Mouse (Mus musculus) c-Kit-negative CD71-positive TER-119-positive erythroid progenitor cells, embryonic 14.5 days (primary cell): ENCODE data around the gene Adam10.

Source experiments
- DNase-seq: peaks from one replicate; pipeline ENCODE4 v3.0.0-alpha.2; 2013; ENCODE audit warnings: low read depth, low spot score

Adam10 gene

GRCm38 (mm10) chr9:70678682-70679131 lies at the start of gene Adam10:
TSS of gene Adam10 (plus strand) at chr9:70678997.
- peak; percentile 97 for DNase-seq

GRCm38 (mm10) chr9:70629711-70630110 lies 49.1 kb upstream of the Adam10 start:
- DNase-seq, result no peak

DNA sequence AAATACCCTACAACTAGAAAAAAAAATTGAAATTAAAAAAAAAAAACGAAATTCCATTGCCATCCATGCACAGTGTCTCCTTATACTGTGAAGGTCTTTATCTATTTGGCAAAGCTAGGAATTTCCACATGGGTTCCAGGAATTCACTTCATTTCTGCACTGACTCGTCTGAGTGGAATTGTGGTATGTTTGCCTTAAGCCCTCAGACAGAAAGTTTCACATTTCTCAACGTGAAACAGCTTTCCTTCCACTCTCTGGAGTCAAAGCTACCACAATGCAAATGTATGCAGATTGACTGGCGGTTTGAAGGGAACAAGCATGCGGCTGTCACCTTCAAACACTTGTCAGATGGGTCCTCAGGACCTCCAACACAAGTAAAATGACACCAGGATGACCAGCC lies 47.1 kb upstream of the Adam10 start:
- no peak for DNase-seq

GRCm38 (mm10) chr9:70636748-70637147 lies 42.0 kb upstream of the Adam10 start:
- DNase-seq, result no peak

- no peak for DNase-seq
These were observed 28.5 kb upstream of the Adam10 start for GRCm38 (mm10) chr9:70650260-70650659.

- no peak for DNase-seq
These were observed 27.8 kb upstream of the Adam10 start for GRCm38 (mm10) chr9:70650994-70651393.

DNA sequence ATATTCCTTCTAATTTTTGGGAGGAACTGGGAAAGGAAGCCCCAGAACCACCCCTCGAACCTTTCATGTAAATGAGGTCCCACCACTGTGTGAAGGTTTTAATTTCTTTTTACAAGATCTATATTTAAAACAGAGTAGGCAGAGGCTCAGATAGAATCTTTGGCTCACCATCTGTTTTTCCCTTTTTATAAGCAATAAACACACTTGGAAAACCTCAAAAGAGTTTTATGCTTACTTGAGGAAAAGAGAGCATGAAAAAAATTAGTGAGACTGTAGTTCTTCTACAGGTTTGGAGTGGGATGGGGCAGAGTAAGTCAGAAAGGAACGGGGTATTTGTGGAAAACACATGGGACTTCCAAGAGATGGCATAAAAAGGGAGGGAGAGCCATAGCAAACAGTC lies 26.6 kb upstream of the Adam10 start:
- no peak for DNase-seq

GRCm38 (mm10) chr9:70653875-70654274 lies 24.9 kb upstream of the Adam10 start:
- no peak for DNase-seq

- DNase-seq, result no peak
These were observed 24.3 kb upstream of the Adam10 start for GRCm38 (mm10) chr9:70654496-70654895.

GRCm38 (mm10) chr9:70655764-70656129 lies 23.1 kb upstream of the Adam10 start:
- DNase-seq, result no peak

GRCm38 (mm10) chr9:70656130-70657007 lies 22.4 kb upstream of the Adam10 start, which contains the start of gene Gm10642:
TSS of gene Gm10642 (plus strand) at chr9:70656251.
- DNase-seq, result no peak

DNA sequence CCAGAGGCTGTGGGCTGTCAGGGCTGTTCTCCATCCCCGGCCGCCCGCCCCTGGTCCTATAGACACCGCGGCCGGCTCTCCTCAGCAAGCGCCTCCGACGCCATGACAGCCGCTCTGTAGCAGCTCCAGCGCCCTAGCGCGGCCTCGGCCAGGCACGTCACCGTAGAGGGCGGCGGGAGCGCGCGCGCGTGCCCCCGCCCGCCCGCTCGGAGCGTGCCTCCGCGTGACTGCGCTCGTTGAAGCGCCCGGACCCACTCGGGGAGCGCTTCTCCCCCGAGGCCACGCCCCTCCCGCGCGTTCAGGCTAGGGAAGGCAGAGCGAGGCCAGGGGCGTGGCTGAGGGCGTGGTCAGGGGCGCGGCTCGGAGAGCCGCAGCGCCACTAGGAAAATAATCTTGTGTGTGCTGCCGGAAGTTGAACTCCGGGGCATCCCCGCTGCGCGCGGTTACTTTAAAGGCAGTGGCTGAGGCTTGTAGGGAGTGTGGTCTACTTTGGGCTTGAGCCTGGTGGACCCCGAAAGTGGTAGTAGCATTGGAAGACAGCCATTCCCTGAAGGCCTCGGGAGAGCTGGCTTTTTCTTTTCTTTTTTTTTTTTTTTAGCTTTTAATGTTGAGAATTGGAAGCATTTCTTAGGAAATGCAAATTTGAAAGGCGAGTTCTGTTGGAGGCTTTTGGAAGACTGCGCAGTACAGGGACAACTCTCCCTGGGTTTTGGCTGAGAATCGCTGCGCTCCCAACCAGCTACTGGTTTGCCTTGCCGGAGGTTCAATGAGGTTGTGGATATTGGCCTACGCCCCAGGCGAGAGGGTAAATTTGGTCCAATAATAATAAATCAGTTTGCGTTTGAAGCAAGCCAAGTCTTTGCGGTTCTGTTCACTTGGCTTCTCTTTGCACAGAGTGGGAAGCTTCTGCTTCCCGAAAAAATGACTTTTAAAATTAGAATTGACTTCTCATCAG lies 21.5 kb upstream of the Adam10 start, which contains the start of gene Mindy2:
Gene Mindy2 (minus strand): TSS at position 162 of the 955 bp plus-strand sequence.
- peak; percentile 99 for DNase-seq

GRCm38 (mm10) chr9:70658266-70658665 lies 20.5 kb upstream of the Adam10 start:
- no peak for DNase-seq

- no peak for DNase-seq
These were observed 13.9 kb upstream of the Adam10 start for GRCm38 (mm10) chr9:70664847-70665246.

GRCm38 (mm10) chr9:70665372-70666145 lies 13.2 kb upstream of the Adam10 start:
- DNase-seq, result no peak

DNA sequence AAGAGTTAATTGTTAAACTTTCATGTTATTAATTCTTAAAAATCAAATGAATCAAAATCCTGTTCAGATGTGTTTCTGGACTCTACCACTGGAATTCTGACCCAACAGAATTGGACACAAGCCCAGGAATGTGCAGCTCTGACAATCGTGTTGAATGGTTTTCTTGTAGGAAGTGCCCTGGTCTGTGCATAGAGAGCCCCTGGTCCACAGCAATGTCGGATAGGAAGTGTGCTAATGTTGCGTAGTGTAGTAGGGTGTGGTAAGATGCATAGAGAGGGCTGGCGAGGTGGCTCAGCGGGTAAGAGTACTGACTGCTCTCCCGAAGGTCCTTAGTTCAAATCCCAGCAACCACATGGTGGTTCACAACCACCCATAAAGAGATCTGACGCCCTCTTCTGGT lies 12.0 kb upstream of the Adam10 start:
- DNase-seq, result no peak

DNA sequence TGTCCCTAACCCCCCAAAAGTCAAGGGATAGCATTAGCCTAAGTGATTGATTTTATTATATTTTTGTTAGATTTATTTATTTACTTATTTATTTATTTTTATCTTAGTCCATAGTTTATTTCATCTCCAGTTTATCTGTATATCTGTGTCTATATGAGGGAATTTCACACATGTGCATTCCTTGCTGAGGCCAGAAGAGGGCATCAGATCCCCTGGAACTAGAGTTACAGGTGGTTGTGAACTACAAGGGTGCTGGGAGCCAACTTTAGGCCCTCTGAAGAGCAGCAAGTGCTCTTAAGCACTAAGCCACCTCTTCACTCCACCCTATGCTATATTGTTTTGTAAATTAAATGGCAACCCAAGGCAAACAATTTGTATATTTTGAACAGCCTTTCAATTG lies 10.7 kb upstream of the Adam10 start:
- no peak for DNase-seq

DNA sequence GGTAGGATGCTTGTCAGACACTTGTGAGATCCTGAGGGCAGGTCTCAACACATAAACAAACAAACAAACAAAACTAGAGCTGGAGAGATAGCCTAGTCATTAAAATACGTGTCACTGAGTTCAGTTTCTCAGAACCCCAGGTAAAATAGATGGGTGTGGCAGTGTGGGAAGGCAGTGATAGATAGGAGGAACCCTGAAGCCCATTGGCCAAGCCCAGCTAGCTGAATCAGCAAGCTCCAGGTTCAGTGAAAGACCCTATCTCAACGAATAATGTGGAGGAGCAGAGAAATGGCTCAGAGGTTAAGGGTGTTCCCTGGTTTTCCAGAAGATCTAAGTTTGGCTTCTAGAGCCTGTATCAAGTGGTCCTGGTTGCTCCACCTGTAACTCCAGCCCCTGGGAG lies 9.6 kb upstream of the Adam10 start:
- peak; percentile 92 for DNase-seq

DNA sequence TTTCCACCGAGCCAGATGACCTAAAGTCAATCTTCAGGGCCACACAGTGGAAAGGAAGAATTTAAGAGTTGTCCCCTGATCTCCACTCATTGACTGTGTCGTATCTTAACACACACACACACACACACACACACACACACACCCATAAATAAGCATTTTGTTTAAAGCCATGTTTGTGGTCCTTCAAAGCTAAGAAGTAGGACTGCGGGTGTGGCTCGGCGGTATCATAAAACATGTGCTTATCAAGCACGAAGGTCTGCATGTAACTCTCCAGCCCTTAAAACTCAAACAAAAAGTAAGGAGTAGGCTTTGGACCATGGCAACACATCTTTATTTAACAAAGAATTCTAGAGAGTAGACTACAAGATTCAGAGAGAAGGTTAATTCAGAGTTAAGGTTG lies 8.4 kb upstream of the Adam10 start:
- peak; percentile 68 for DNase-seq

DNA sequence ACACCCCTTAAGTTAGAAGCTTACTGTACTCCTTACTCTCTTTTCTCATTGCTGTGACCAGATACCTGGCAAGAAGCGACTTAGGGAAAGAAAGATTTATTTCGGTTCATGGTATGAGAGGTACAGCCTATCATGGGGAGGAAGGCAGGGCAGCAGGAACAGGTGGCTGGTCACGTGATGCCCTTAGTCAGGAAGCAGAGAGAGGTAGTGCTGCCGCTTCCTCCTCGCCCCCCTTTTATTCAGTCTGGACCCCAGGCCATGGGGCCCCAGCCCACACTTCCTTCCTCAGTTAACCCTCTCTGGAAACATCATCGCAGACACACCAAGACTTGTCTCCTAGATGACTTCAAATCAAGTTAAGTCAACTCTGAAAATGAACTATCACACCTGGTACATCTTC lies 7.5 kb upstream of the Adam10 start:
- no peak for DNase-seq

DNA sequence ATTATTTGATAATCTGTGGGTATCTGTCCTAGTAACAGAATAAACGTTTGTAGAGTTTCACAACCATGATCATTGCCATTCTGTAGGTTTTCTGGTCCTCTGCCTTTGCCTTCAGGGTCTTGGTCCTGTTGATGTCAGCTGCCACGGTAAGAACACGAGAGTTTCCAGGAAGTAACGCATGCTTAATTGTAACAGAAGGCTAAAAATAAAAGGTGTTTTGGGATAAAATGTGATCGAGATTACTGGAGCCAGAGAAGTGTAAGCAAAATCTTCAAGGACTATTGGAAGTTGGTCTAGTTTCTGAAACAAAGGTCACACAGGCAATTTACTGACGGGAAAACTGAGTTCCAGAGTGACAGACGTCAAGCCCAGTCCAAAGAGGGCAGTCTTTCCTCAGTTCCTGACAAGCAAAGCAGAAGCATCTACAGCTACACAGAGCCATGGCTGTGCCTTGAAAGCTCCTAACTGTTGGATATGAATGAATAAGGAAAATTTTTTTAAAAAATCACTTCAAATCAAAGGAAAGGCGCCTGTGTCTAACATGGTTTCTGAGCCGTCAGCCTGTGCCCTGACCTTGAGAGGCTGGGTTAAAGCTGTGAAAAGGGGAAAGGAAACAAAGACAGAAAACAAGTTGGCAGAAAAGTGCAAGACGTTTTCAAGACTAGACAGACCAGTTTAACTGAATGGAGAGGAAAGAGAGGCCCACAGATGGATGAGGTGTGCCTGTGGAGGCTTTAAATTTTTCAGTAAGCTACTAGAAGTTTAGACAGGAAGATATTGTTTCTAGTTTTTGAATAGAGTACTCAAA lies 6.8 kb upstream of the Adam10 start:
- no peak for DNase-seq
